Mouse (Mus musculus) bone marrow, adult 2 months (tissue): ENCODE measurements around the gene Lmo4.

Source experiments
- CTCF ChIP-seq: fragments of 200-500 bp; IDR thresholded peaks from 2 replicates; pipeline ENCODE4 v1.5.1; 2011; ENCODE audit warnings: low read length, control low read depth; ENCODE audit not compliant: control insufficient read depth, insufficient read depth
- POLR2A ChIP-seq: fragments of 200-500 bp; IDR thresholded peaks from 2 replicates; pipeline ENCODE4 v1.6.1; 2011; ENCODE audit warnings: low read depth, mild to moderate bottlenecking, control low read depth, low read length, borderline replicate concordance; ENCODE audit not compliant: control insufficient read depth

- TF ChIP-seq CTCF, result no peak
- TF ChIP-seq POLR2A, result no peak; the same call in 1 of the 2 replicates
These were observed 3.0 kb downstream of the Lmo4 start for GRCm38 (mm10) chr3:144201794-144202573.
